Mouse (Mus musculus): ENCODE measurements around the gene Gm5868.
A peak's percentile ranks its signal among the peaks of the same experiment; 100 is the strongest.
"Not testable (repeated sequence)": the region's sequence is repeated elsewhere in the genome, so short reads cannot be mapped to it uniquely, and the experiment has no call there.

Gm5868 gene

DNA sequence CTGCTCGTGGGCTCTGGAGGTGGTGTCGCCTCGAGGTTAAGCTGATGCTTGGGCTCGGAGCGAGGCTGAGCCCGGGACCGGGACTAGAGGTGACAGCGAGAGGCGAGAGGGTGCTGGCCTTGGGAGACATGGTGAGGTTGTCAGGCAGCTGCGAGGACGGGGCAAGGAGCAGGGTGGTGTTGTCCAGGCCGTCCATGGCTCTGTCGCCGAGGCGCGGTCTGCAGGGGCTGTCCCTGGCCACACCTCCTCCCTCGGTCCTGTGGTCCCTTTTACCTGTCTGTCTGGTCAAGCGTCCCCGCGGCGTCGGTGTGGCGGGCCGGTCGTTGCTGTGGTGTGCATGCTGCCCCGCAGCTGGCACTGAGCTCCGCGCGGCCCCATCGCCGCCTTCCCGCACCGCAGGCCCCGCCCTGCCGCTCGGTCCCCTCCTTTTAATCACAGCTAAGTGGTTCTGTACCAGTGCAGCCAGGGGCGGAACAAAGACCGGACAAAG lies at the start of gene Gm5868:
Gm5868 (minus strand) TSS at position 360 of the 490 bp plus-strand sequence.
- DNase-seq = no peak

DNA sequence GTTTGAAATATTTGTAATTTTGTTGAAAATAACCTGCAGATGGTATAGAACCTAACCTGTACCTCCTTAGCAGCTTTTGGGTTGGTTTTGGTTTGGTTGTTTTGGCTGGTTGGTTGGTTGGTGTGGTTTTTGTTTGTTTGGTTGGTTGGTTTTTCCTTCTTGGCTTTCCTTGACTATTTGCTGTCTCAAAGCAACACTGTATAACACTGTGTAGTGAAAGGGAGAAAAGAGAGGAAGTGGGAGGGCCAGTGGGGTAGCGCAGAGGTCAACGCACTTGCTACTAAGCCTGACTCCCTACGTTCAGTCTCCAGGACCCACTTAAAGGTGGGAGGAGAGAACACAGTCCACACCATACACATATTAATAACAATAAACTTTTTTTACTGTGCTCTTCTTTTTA lies 49.2 kb upstream of the Gm5868 start:
- no peak for DNase-seq

DNA sequence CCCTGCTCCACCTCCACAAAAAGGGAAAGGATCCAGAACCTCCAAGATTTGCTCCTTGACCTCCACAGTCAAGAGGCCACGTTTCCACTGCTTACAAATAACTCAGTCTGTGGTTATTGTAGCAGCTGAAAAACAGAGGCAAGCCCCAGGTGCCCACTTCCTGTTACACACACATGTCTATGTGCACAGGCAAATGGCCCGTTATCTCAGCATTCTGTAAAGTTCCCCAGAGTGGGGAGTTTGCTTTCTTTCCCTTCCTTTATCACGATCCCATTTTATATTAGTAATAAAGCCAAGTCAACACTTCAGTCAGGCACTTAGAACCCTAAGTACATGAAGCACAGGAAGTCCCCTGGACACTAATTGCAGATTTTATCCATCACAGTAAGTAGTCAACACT lies 48.8 kb upstream of the Gm5868 start:
- no peak for DNase-seq

DNA sequence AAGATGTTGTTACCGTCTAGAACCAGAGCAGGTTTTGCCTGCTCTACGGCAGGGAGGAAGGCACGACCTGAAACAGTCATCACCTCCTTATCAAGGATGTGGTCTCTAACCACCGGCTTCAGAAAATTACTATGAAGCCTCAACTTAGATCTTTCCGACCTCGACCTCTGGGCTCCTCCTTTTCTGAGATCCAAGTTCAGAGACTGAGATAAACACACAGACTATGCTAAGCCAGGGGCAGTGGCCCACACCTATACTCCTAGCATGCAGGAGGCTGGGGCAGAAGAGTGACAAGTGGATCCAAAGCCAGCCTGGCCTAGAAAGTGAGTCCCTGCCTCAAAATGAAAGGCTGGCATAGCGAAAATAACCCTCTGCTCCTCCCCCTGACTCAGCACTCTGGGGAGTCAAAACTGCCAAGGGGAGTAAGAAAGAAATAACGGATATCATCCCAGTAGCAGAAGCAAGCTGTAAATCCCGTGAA lies 47.5 kb upstream of the Gm5868 start:
- DNase-seq = no peak

DNA sequence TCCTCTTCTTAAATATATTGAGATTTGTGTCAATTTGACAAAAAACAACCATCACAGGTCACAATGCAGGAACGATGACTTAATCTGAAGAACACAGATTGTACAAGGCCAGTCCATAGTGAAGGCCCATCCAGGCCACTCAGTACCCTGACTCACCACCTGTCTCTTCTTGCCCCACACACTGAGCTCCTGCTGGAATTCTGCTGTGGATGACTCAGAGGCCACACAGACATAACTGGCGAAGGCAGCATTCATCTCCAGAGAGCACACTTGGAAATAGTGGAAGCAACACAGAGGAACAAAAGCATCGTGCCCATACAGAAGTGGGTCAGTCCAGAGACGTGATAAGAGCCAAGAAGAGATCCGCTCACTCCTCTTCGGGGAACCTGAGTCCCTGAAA lies 42.7 kb upstream of the Gm5868 start:
- no peak for DNase-seq

DNA sequence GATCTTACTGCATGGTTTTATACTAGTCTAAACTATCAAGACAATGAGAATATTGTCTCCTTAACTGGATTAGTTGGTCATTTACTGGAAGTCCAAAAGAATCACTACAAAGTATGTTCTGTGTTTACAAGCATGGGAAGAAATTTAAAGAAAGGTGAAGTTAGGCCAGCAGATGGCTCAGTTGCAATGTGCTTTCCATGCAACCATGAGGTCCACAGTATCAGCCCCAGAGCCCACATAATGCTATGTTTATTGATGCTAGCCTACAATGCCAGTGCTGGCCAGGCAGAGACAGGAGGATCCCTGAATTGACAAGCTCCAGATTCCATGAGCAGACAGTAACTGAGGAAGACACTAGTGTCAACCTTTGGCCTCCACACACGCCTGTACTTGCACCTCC lies 33.7 kb upstream of the Gm5868 start:
- DNase-seq = no peak

DNA sequence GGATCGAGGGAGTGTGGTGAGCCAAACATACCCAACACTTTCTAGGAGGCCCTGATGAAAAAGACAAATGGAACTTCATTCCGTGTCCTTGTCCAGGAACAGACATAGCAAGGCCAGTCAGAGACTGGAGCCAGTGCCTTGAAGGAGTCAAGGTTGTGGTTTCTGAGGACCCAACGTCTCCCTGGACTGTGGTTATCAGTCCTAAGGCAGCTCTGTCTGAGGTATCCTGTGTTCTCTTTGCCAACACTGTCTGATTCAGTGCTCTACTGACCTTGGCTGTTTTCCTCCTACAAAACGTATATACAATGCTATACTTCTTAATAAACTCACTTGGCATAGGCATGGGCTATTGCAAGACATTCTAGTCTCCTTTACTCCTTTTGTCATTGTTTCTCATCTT lies 30.1 kb upstream of the Gm5868 start:
- DNase-seq = no peak

DNA sequence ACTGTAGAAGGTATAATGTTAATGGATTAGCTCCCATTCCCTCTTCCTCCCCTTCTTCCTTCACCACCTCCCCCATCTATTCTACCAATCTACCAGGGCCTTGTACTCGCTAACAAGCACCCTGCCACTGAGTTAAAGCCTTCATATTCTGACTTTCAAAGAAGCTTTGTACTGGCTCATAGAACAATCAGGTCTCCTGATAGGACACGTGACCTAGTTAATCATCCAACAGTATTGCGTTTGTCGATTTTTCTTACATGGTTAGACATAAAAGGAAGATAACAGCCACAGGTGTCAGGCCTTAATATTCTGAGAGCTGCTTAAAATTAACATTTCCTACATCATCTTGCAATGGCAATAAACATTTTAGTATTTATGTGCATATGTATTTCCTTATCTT lies 15.8 kb upstream of the Gm5868 start:
- no peak for DNase-seq

DNA sequence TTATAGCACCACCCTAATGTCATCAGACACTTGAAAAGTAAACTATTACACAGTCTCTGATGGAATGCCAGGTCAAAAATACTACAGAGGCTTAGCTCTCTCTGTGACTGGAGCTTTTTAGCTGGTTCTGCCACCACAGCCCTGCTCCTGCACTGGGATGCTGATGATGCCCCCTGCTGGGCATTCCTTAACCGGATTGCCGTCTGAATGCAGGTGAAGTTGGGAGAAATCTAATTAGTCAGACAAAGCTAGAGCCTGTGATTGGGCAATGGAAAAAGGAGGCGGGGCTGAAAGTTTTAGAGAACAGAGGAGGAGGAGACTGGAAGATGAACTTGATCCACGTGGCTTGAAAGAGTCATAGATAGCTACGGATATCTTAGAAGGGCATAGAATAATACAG lies 13.7 kb upstream of the Gm5868 start:
- DNase-seq = peak; percentile 19

DNA sequence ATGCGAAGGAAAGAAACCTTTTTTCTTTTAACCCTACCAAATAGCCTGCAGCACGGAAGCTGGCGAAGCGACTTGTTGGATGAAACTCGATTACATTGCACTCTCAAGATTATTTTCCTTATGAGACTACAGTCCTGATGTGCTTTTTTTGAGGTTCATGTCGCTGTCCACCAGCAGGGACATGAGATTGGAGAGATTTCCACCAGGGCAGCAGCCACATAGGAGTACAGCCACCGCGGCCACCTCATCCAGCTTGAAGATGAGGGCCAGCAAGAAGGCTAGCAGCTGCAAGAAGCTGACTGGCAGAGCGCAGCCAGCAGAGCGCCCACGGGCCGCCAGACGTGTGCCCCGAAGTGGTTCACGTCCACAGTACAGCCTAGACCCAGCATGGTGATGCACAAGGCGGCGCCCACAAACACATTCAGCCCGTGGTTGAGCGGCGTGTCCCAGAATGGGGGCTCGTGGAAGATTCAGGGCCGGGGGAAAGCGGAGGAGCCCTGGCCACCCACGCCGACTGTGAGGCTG lies 622 bp downstream of the Gm5868 start:
- DNase-seq = not testable (repeated sequence)

DNA sequence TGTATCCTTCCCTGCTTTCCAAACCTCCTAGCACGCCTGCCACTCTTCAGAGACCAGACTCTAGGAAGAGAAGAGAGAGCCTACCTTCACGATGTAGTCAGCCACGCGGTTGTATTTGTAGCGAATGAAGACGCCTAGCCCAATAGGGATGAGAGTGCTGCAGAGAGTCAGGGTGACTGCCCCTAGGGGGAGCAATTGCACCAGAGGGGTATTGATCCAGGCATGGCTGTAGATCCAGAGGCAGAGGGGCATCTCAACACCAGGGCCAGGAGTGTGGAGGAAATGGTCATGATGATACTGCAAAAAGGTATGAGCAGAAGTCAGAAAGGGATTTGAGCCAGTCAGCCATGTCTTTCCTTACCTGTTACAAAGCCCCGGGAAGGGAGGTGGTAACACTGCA lies 1.2 kb downstream of the Gm5868 start:
- DNase-seq = not testable (repeated sequence)

DNA sequence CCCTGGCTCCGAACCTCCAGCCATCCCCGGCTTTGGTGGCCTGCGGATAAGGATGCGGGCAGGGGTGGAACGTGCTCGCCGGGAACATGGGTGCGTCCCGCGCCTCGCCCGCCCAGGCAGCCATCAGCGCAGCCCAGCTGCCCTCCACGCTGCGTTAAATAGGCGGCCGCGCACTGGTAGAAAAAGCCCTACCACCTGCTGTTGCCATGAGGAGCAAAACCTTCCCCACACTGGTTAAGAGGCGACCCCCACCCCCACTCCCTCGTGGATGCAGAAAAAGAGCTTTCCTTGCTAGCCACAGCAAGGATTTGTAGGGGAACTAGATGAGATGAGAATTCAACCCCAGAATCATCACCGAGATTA lies 6.4 kb downstream of the Gm5868 start, which contains the start of gene Zar1:
Zar1 (minus strand) TSS at position 285 of the 363 bp plus-strand sequence.
- DNase-seq = not testable (repeated sequence)

DNA sequence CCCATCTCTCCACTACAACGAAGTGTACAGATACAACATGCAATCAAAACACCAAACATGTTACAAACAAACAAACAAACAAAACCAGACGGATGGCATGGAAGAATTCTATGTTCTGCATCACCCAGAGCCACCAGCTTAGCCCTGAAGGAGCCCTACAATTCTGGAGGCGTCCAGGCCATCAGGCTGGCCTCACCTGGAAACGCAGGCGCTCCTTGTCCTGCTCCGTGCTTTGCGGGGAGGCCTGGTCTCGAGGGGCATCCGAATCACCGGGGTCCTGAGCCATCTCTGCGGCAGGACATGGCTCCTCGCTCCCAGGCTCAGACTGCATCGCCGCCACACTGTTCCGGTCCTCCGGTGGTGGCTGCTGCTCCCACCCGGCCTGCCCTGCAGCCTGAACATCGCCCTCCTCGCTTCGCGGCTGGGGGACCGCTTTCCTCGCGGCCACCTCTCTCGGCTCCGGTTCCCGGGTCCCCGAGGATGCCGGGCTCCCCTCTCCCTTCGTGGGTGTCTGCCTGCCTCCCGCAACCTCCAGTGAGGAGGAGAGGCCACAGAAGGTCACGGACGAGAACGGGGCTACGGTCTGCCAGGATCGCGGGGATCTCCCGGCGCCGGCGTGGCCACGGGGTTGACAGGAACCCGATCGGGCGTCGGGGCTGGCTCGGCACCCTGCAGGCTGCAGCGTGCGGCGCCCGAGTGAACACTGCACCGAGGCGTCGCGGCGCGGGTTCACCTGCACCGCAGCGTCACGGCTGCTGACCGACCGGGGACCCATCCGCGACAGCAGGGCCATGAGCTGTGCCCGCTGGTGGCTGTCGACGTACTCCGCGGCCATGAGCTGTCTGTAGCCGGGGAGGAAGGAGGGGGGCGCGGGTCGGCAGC lies 7.0 kb downstream of the Gm5868 start:
- not testable (repeated sequence) for DNase-seq

DNA sequence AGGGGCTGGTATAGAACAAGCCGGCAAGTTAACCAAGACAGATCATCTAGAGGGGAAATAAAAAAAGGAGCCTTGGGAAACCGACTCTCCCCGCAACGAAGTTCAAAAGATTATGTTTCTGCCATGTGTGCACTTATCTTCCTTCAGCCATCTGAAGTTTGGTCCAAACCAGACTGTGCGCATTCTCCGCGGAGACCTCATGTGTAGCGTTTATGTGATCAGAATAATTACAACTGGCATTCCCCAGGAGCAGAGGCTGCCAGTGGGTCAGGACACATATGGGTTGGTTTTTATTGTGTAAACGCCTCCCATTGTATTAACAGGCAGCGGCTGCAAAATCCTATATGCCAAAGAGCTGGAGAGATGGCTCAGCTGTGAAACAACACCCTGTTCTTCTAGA lies 7.8 kb downstream of the Gm5868 start:
- not testable (repeated sequence) for DNase-seq

DNA sequence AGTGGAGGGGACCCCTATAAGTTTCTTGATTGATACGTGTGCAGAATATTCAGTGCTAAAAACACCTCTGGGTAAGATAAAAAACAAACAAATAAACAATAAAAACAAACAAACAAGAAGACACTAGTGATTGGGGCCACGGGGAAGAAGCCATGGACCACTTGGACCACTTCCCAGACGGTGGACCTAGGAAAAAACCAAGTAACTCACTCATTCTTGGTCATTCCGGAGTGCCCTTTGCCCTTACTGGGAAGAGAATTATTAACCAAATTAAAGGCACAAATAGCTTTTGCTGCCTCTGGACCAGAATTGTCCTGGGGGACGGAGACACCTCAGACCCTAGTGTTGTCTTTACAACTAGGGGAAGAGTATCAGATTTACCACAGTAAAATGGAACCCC lies 21.7 kb downstream of the Gm5868 start:
- no peak for DNase-seq

DNA sequence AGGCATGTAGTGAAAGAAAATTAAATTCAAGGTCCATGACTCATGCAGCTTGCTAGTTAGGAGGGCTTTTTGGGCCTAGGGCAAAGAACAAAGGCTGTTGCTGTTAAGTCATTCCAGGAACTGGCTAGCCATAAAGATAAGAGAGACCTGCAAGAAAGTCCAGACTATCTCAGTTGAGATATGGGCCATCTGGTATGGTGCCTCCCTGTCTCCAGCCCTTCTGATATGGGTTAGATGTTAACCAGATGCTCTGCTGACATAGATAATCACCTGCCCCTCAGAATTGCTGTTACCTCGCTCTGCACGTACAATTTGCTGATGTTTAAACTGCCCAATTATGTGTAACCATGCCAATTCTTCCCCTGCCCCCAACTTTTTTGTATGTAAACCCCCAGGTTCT lies 24.2 kb downstream of the Gm5868 start:
- DNase-seq = not testable (repeated sequence)

DNA sequence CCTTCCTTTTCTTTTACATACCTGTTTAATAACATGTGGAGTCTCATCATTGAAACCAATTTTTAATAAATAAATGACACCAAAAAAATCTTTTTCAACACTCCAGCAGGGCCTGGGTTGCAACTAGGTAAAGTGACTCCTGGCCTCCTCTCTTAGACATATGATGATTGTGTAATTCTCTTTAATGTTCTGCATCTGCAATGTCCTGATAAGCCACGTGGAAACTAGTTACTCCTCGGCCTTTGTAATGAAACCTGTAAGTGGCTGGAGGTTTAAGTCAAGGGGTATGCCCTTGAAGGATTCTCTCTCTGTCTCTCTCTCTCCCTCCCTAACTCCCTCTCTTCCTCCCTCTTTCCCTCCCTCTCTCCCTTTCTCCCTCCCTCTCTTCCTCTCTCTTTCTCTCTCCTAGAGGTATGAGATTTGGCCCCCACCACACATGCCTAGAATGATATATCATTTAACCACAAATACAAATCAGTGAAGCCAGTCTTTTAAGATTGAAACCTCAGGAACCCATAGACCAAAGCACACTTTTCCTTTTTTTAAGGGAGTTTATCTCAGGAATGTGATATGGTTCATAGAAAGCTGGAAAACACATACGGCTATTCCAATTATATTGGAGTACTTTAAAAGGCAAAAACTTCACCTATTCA lies 26.2 kb downstream of the Gm5868 start:
- no peak for DNase-seq

DNA sequence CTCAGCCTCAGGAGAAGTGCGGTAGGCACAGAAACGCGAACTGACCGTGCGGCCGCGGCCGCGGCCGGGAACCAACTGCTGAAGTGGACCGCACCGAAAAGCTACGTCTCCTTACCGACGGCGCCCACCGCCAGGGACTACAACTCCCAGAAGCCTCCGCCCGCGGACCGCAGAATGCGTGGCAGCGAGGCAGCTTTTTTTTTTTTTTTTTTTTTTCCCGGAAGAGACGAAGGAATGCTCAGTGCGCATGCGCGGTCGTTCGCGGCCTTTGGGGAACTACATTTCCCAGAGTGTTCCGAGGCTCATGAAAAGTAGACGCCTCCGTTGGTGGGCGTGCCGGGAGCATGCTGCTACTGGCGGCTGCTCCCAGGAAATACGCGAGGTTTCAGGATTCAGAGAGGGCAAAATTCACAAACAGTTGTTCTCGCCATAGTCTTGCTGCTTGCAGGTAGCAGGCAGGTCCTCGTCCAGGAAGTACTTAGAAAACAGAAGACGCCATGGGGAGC lies 27.8 kb downstream of the Gm5868 start, which contains the start of gene Nfxl1:
Nfxl1 (minus strand) TSS at position 141 of the 506 bp plus-strand sequence.
- DNase-seq = peak; percentile 99

DNA sequence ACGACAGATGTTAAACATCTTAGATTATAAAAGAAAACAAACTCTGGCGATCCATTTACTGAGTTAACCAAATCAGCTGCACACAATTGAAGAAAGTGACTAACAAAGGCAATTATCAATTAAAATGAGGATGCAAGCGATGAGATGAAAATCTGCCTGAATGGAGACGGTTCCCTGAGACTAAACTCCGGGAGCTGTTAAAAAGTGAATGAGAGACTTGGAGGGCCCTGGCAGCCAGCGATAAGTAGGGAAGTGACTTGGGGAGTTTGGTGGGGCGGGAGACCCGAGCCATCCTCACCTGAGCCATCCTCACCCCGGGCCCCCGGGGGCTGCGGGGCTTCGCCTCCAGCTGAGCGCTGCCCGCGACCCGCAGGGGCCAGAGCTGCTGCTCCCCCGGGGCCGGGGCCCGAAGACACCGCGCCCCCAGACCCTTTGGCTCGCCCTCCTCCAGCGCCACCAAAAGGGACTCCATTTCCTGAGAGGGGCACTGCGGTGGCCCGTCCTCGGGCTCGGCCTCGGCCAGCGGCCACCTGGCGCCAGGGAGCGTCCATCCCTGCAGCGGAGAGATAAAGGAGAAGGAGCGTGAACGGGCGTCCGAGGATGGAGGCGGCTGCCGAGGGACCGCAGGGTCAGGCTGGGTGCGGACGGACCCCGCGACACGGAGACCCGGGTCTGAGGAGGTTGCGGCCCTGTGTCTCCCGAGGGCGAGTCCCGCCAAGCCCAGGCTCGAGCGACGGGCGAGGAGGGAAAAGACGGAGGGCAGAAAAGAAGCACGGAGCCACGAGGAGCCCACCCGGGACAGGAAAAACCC lies 28.4 kb downstream of the Gm5868 start:
- DNase-seq = peak; percentile 39

DNA sequence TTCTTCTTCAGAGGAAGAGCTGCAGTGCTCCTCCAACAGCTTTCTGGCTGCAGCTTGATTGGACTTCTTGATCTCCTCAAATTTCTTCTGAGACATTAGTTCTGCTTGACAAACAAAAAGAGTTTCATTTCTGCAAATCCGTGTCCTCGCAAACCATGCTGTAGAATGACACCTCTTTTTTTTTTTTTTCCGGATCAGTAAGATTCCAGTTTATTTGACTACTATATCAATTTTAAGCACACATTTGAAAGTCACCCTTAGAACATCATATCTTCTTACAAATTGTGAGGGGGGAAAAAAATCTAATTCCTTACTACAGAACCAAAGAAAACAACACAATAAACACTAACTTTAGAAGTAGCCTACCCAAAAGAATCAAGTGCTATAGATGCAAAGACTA lies 31.1 kb downstream of the Gm5868 start:
- DNase-seq = no peak

DNA sequence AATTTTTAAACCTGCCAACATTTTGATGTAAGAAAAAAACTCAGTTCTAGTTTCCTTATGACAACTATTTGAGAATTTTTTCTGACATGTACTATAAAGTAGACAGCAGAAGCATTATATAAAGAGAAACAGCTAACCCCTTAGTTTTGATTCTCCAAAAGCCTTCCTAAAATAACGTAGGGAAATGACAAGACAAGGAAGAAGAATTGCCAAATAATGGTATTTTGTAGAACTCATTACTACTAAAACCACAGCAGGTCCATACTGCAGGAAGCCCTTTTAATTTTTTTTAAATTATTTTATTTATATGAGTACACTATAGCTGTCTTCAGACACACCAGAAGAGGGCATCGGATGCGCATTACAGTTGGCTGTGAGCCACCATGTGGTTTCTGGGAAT lies 36.1 kb downstream of the Gm5868 start:
- DNase-seq = no peak
